13 mouse cellular contexts compared by ENCODE assay signal in genomic region chr9:42315816-42316215, GRCm38 (mm10). TPM values are rescaled to one million over a fixed set of nuclear protein-coding genes. Genes with fewer than 3 reads are reported as not detected.
A peak's percentile ranks its signal among the peaks of the same experiment; 100 is the strongest.
DNase-seq lines count a peak whose midpoint lies in the region; ATAC-seq and TF ChIP-seq lines count a peak whose summit lies in the region.
"Had no signal": no experiment of that assay in that cellular context is flagged by ENCODE, and none has a peak within 500 bp of the region (broad histone marks: within the 10 kb centered on the region; RNA-seq: fewer than 3 reads in every experiment).

No protein-coding gene starts in this region.

- no peak overlapping the region for H3K4me2 ChIP-seq in hindbrain, embryonic 16.5 days (ENCODE audit: low read length)
- no peak overlapping the region for H3K4me2 ChIP-seq in hindbrain, embryonic 12.5 days (replicated peaks)
- H3K4me2 ChIP-seq: liver, embryonic 15.5 days had no signal

- DNase-seq in adipocyte (ENCODE audit: low spot score) = peak; percentile 56
- peak; percentile 38 for DNase-seq in kidney, adult 9 months
- peak; percentile 37 for DNase-seq in ovary, postnatal 36 days (ENCODE audit: low spot score)
- DNase-seq in cerebellum, postnatal 14 days = no peak
- DNase-seq in layer of hippocampus, adult 2 months (ENCODE audit: low spot score in 2 of 2) = no peak
- DNase-seq: heart, postnatal 36 days; layer of hippocampus, postnatal 36 days; right cerebral cortex, adult 18-20 months; thymus, adult 18-20 months had no signal

- H3K4me1 ChIP-seq in hindbrain, embryonic 16.5 days (ENCODE audit: control insufficient read depth, insufficient read depth, low read depth, low read length) = no peaks in the 10 kb centered on the region
- H3K4me1 ChIP-seq in hindbrain, embryonic 12.5 days = no peaks in the 10 kb centered on the region
- H3K4me1 ChIP-seq: liver, embryonic 15.5 days had no signal

- H3K27me3 ChIP-seq in hindbrain, embryonic 16.5 days (replicated peaks; ENCODE audit: control insufficient read depth, insufficient read depth, low read length) = no peaks in the 10 kb centered on the region
- H3K27me3 ChIP-seq in hindbrain, embryonic 12.5 days = no peaks in the 10 kb centered on the region
- H3K27me3 ChIP-seq: liver, embryonic 15.5 days had no signal

- H3K36me3 ChIP-seq in hindbrain, embryonic 16.5 days (ENCODE audit: control insufficient read depth, insufficient read depth, low read length) = no peaks in the 10 kb centered on the region
- no peaks in the 10 kb centered on the region for H3K36me3 ChIP-seq in hindbrain, embryonic 12.5 days
- H3K36me3 ChIP-seq: liver, embryonic 15.5 days had no signal

- H3K9me3 ChIP-seq in hindbrain, embryonic 16.5 days (ENCODE audit: control insufficient read depth, low read length) = no peaks in the 10 kb centered on the region; the same call in 1 of the 2 replicates
- no peaks in the 10 kb centered on the region for H3K9me3 ChIP-seq in hindbrain, embryonic 12.5 days (replicated peaks)
- H3K9me3 ChIP-seq: liver, embryonic 15.5 days had no signal

- WGBS in hindbrain, embryonic 16.5 days = 69% methylated on average over 3 of the region's 3 CpGs
- 82% methylated on average over 3 of the region's 3 CpGs for WGBS in hindbrain, embryonic 12.5 days

- no peak for TF ChIP-seq CTCF in layer of hippocampus, adult 2 months (conservative IDR thresholded peaks at IDR 0.05)

- peak; percentile 40; the same call in 1 of the 2 replicates for ATAC-seq in hindbrain, embryonic 16.5 days
- no peak for ATAC-seq in hindbrain, embryonic 12.5 days (ENCODE audit: low FRiP score)
- ATAC-seq in erythroblast, adult 5-6 weeks (replicated peaks; ENCODE audit: low FRiP score, poor library complexity, severe bottlenecking) = no peak

- H3K4me3 ChIP-seq in hindbrain, embryonic 16.5 days (ENCODE audit: low read length) = no peak overlapping the region
- no peak overlapping the region for H3K4me3 ChIP-seq in hindbrain, embryonic 12.5 days
- H3K4me3 ChIP-seq in layer of hippocampus, adult 2 months = no peak overlapping the region
- H3K4me3 ChIP-seq: liver, embryonic 15.5 days had no signal

- H3K27ac ChIP-seq in hindbrain, embryonic 16.5 days (ENCODE audit: low read depth, low read length) = no peak overlapping the region
- H3K27ac ChIP-seq in hindbrain, embryonic 12.5 days = no peak overlapping the region
- H3K27ac ChIP-seq in layer of hippocampus, adult 2 months = no peak overlapping the region
- H3K27ac ChIP-seq: liver, embryonic 15.5 days had no signal

- no peak overlapping the region for H3K9ac ChIP-seq in hindbrain, embryonic 16.5 days (ENCODE audit: low read depth, low read length)
- H3K9ac ChIP-seq in hindbrain, embryonic 12.5 days = no peak overlapping the region
- H3K9ac ChIP-seq: liver, embryonic 15.5 days had no signal

RNA-seq across cellular contexts. Expression of gene Sc5d, which starts 51.8 kb away (rescaled TPM):
- 79.2 and 84.1 TPM in 2 replicates for polyA plus RNA-seq in hindbrain, embryonic 16.5 days (2015; fragmentation: Nextera tagmentation; extraction: Ambion mirVana)
- polyA plus RNA-seq in hindbrain, embryonic 12.5 days (2016; fragmentation: Nextera tagmentation; extraction: Ambion mirVana) = 67.4 and 71.9 TPM in 2 replicates
- 2.1 and 11.3 TPM in 2 replicates for total RNA-seq in erythroblast, adult 5-6 weeks (2015; ENCODE audit: low replicate concordance)
- 3.6 and 17.6 TPM in 2 replicates for total RNA-seq in erythroblast, adult 5-6 weeks (2017; ENCODE audit: low replicate concordance)
- total RNA-seq in layer of hippocampus, adult 2 months (2021) = 10 to 100 TPM; 52.7 to 55.3 TPM

Comparison
In these comparisons a context has a peak if more than half of its experiments do, and no peak if none do; other contexts are left out.
1. DNase-seq: peak in adipocyte (single experiment), kidney, adult 9 months (single experiment) and ovary, postnatal 36 days (single experiment); none in cerebellum, postnatal 14 days (0 of 2) and layer of hippocampus, adult 2 months (0 of 2).